Mouse (Mus musculus) embryonic facial prominence, embryonic 14.5 days (tissue): ENCODE measurements around the gene Tfdp2. TPM values are rescaled to one million over a fixed set of nuclear protein-coding genes. Genes with fewer than 3 reads are reported as not detected.

Experiments used
- ATAC-seq: fragments of 200-750 bp; cut with Nextera tagmentation; 2 replicates; pipeline ENCODE4 v1.8.0; 2017; ENCODE audit warnings: low read depth, moderate number of reproducible peaks, moderate TSS enrichment
- DNase-seq: peaks from one replicate; pipeline ENCODE4 v3.0.0-alpha.2; 2015; ENCODE audit warnings: low spot score
- H3K27ac ChIP-seq: fragments of 300-500 bp; sonication (generic); replicated peaks from 2 replicates; pipeline ENCODE4 v1.5.1; 2014; ENCODE audit warnings: low read depth, mild to moderate bottlenecking, low read length, moderate library complexity
- H3K27me3 ChIP-seq: fragments of 300-500 bp; sonication (generic); replicated peaks from 2 replicates; pipeline ENCODE4 v1.6.1; 2014; ENCODE audit warnings: low read length; ENCODE audit not compliant: control insufficient read depth, insufficient read depth
- H3K36me3 ChIP-seq: fragments of 300-500 bp; sonication (generic); 2 replicates; pipeline ENCODE4 v1.6.1; 2014; ENCODE audit warnings: low read length, mixed read lengths; ENCODE audit not compliant: control insufficient read depth, insufficient read depth
- H3K4me1 ChIP-seq: fragments of 300-500 bp; sonication (generic); 2 replicates; pipeline ENCODE4 v1.6.1; 2014; ENCODE audit warnings: antibody characterized with exemption, low read length; ENCODE audit not compliant: control insufficient read depth, insufficient read depth
- H3K4me2 ChIP-seq: fragments of 300-500 bp; sonication (generic); 2 replicates; pipeline ENCODE4 v1.6.1; 2014; ENCODE audit warnings: low read depth, mild to moderate bottlenecking, low read length, moderate library complexity, mixed read lengths
- H3K4me3 ChIP-seq: fragments of 300-500 bp; sonication (generic); 2 replicates; pipeline ENCODE4 v1.5.1; 2014; ENCODE audit warnings: low read depth, mild to moderate bottlenecking, low read length
- H3K9ac ChIP-seq: fragments of 300-500 bp; sonication (generic); 2 replicates; pipeline ENCODE4 v1.6.1; 2014; ENCODE audit warnings: low read depth, mild to moderate bottlenecking, low read length, moderate library complexity, mixed read lengths
- H3K9me3 ChIP-seq: fragments of 300-500 bp; sonication (generic); 2 replicates; pipeline ENCODE4 v1.6.1; 2016; ENCODE audit warnings: low read length; ENCODE audit not compliant: control insufficient read depth
- WGBS: fragments of 180-500 bp; shearing (Covaris S2); extraction: QIAGEN DNeasy Blood & Tissue Kit; methylation state at CpG from one replicate; pipeline ENCODE4 v1.1.7; 2014; 5-methylcytosine and 5-hydroxymethylcytosine counted together
- polyA plus RNA-seq: library from polyadenylated mRNA; unstranded; fragments of >200 nt; fragmentation: Nextera tagmentation; extraction: Ambion mirVana; gene quantifications from 2 replicates; pipeline ENCODE4 v1.2.1, GENCODE M21; 2014

Gene Tfdp2
- polyA plus RNA-seq, 1 experiment from 2014 or later: 30.8 TPM

GRCm38 (mm10) chr9:96170600-96170999, 25.5 kb upstream of the Tfdp2 start:
- H3K36me3 ChIP-seq: peaks cover 9% of the 10 kb centered on the region; the same call in 1 of the 2 replicates
- H3K4me1 ChIP-seq: no peaks in the 10 kb centered on the region
- H3K27ac ChIP-seq: no peak overlapping the region
- no peak overlapping the region for H3K9ac ChIP-seq
- DNase-seq (no peak), ATAC-seq (no peak)
- 69% methylated on average over 3 of the region's 3 CpGs for WGBS
- no peak overlapping the region for H3K4me2 ChIP-seq
- no peaks in the 10 kb centered on the region for H3K9me3 ChIP-seq
- H3K4me3 ChIP-seq: no peak overlapping the region
- H3K27me3 ChIP-seq: no peaks in the 10 kb centered on the region

GRCm38 (mm10) chr9:96184909-96185308, 11.2 kb upstream of the Tfdp2 start:
- Histone ChIP-seq H3K4me1 (no peaks in the 10 kb centered on the region), H3K27ac (no peak overlapping the region), H3K36me3 (peaks cover 9% of the 10 kb centered on the region; the same call in 1 of the 2 replicates), H3K9me3 (no peaks in the 10 kb centered on the region), H3K4me3 (no peak overlapping the region), H3K27me3 (no peaks in the 10 kb centered on the region), H3K9ac (no peak overlapping the region), H3K4me2 (no peak overlapping the region)
- no peak for DNase-seq
- no peak for ATAC-seq
- WGBS: 73% methylated on average over 4 of the region's 4 CpGs

GRCm38 (mm10) chr9:96186701-96187100, 9.4 kb upstream of the Tfdp2 start:
- Histone ChIP-seq H3K27me3 (no peaks in the 10 kb centered on the region), H3K4me1 (no peaks in the 10 kb centered on the region), H3K9me3 (no peaks in the 10 kb centered on the region), H3K27ac (no peak overlapping the region), H3K4me2 (no peak overlapping the region), H3K9ac (no peak overlapping the region), H3K4me3 (no peak overlapping the region), H3K36me3 (peaks cover 9% of the 10 kb centered on the region; the same call in 1 of the 2 replicates)
- WGBS: 76% methylated on average over 7 of the region's 7 CpGs
- ATAC-seq (no peak), DNase-seq (no peak)

GRCm38 (mm10) chr9:96196636-96197181, 634 bp downstream of the Tfdp2 start:
- ATAC-seq (peak; percentile 37; the same call in 1 of the 2 replicates), DNase-seq (peak; percentile 49)
- Histone ChIP-seq H3K27me3 (no peaks in the 10 kb centered on the region), H3K27ac (peak overlapping the region; percentile 83), H3K4me2 (peak overlapping the region; percentile 94), H3K36me3 (no peaks in the 10 kb centered on the region), H3K4me1 (peaks cover 10% of the 10 kb centered on the region; the same call in 1 of the 2 replicates), H3K4me3 (peak overlapping the region; percentile 90), H3K9me3 (no peaks in the 10 kb centered on the region), H3K9ac (peak overlapping the region; percentile 81)
- under 1% methylated on average over 19 of the region's 20 CpGs for WGBS

GRCm38 (mm10) chr9:96197806-96198205, 1.7 kb downstream of the Tfdp2 start:
- no peak for ATAC-seq
- DNase-seq: no peak

GRCm38 (mm10) chr9:96203663-96204062, 7.6 kb downstream of the Tfdp2 start:
- Histone ChIP-seq H3K4me3 (no peak overlapping the region), H3K27ac (no peak overlapping the region), H3K9ac (no peak overlapping the region), H3K4me2 (no peak overlapping the region), H3K9me3 (no peaks in the 10 kb centered on the region), H3K36me3 (peaks cover 14% of the 10 kb centered on the region; the same call in 1 of the 2 replicates), H3K27me3 (no peaks in the 10 kb centered on the region), H3K4me1 (no peaks in the 10 kb centered on the region)
- ATAC-seq (no peak), DNase-seq (no peak)
- 91% methylated on average over 3 of the region's 3 CpGs for WGBS

More at GRCm38 (mm10) chr9:96197806-96198205, 1.7 kb downstream of the Tfdp2 start:
- peak overlapping the region; percentile 81; the same call in 1 of the 2 replicates for H3K9ac ChIP-seq
- H3K27me3 ChIP-seq: no peaks in the 10 kb centered on the region
- 66% methylated on average over 9 of the region's 9 CpGs for WGBS
- peaks cover 10% of the 10 kb centered on the region; the same call in 1 of the 2 replicates for H3K4me1 ChIP-seq
- no peaks in the 10 kb centered on the region for H3K9me3 ChIP-seq
- peak overlapping the region; percentile 90 for H3K4me3 ChIP-seq
- peaks cover 4% of the 10 kb centered on the region; the same call in 1 of the 2 replicates for H3K36me3 ChIP-seq
- no peak overlapping the region for H3K27ac ChIP-seq
- H3K4me2 ChIP-seq: peak overlapping the region; percentile 94

GRCm38 (mm10) chr9:96207428-96207827, 11.4 kb downstream of the Tfdp2 start:
- Histone ChIP-seq H3K36me3 (peaks cover 12% of the 10 kb centered on the region; the same call in 1 of the 2 replicates), H3K4me2 (no peak overlapping the region), H3K9me3 (no peaks in the 10 kb centered on the region), H3K9ac (no peak overlapping the region), H3K4me3 (no peak overlapping the region), H3K27me3 (no peaks in the 10 kb centered on the region), H3K4me1 (no peaks in the 10 kb centered on the region), H3K27ac (no peak overlapping the region)
- 95% methylated on average over 3 of the region's 3 CpGs for WGBS
- no peak for ATAC-seq
- DNase-seq: no peak

GRCm38 (mm10) chr9:96213036-96213645, 17.1 kb downstream of the Tfdp2 start:
- H3K27ac ChIP-seq: no peak overlapping the region
- no peak overlapping the region for H3K4me3 ChIP-seq
- DNase-seq: no peak
- H3K36me3 ChIP-seq: no peaks in the 10 kb centered on the region
- ATAC-seq: no peak
- H3K4me2 ChIP-seq: no peak overlapping the region
- H3K27me3 ChIP-seq: no peaks in the 10 kb centered on the region
- H3K9me3 ChIP-seq: 0 out of 2 replicates have a peak, but pooled peaks cover 4% of the 10 kb centered on the region
- WGBS: 92% methylated on average over 3 of the region's 3 CpGs
- H3K9ac ChIP-seq: no peak overlapping the region
- no peaks in the 10 kb centered on the region for H3K4me1 ChIP-seq
